Mouse (Mus musculus) myocyte (in vitro differentiated cells): ENCODE results near the gene Utf1. TPM values are rescaled to one million over a fixed set of nuclear protein-coding genes. Genes with fewer than 3 reads are reported as not detected.

Source experiments
- H3K27me3 ChIP-seq: one replicate; pipeline ENCODE4 v1.6.1; 2011; ENCODE audit not compliant: control insufficient read depth, insufficient read depth, insufficient read length
- H3K36me3 ChIP-seq: one replicate; pipeline ENCODE4 v1.6.1; 2011; ENCODE audit not compliant: control insufficient read depth, insufficient read depth
- H3K4me2 ChIP-seq: one replicate; pipeline ENCODE4 v1.6.1; 2011; ENCODE audit warnings: low read depth, control low read depth
- H3K4me3 ChIP-seq: one replicate; pipeline ENCODE4 v1.5.1; 2011; ENCODE audit warnings: mild to moderate bottlenecking, control low read depth, moderate library complexity
- H3K79me2 ChIP-seq: one replicate; pipeline ENCODE4 v1.6.1; 2011; ENCODE audit not compliant: control insufficient read depth, insufficient read depth
- H3ac ChIP-seq: one replicate; pipeline ENCODE4 v1.6.1; 2011; ENCODE audit not compliant: control insufficient read depth, insufficient read length
- CEBPB ChIP-seq: IDR thresholded peaks from 2 replicates; pipeline ENCODE4 v1.6.1; 2011; ENCODE audit warnings: mild to moderate bottlenecking, moderate library complexity; ENCODE audit not compliant: poor library complexity, insufficient read depth, severe bottlenecking
- E2F4 ChIP-seq: IDR thresholded peaks from one replicate; pipeline ENCODE4 v1.6.1; 2011; ENCODE audit warnings: mild to moderate bottlenecking, control low read depth, moderate library complexity; ENCODE audit not compliant: insufficient read depth
- MAX ChIP-seq: IDR thresholded peaks from one replicate; pipeline ENCODE4 v1.6.1; 2011; ENCODE audit warnings: low read depth, mild to moderate bottlenecking, control low read depth
- MYOD1 ChIP-seq, 3 experiments: IDR thresholded peaks; one replicate each; pipeline ENCODE4 v1.6.1; 2011; ENCODE audit warnings: control low read depth in 2 of 3, low read depth in 2 of 3, mild to moderate bottlenecking in 2 of 3, moderate library complexity in 1 of 3; ENCODE audit not compliant: insufficient read length in 2 of 3, control insufficient read depth in 1 of 3
- MYOG ChIP-seq, 3 experiments: IDR thresholded peaks; one replicate each; pipeline ENCODE4 v1.6.1; 2011; ENCODE audit warnings: control low read depth in 2 of 3, low read depth in 2 of 3, mild to moderate bottlenecking in 2 of 3; ENCODE audit not compliant: insufficient read length in 2 of 3, control insufficient read depth in 1 of 3, insufficient read depth in 1 of 3
- POLR2A ChIP-seq: IDR thresholded peaks from one replicate; pipeline ENCODE4 v1.6.1; 2011; ENCODE audit warnings: low read depth, mild to moderate bottlenecking, control low read depth, moderate library complexity; ENCODE audit not compliant: insufficient read length
- POLR2AphosphoS2 ChIP-seq: IDR thresholded peaks from one replicate; pipeline ENCODE4 v1.6.1; 2011; ENCODE audit warnings: low read depth, control low read depth; ENCODE audit not compliant: insufficient read length
- REST ChIP-seq: IDR thresholded peaks from one replicate; pipeline ENCODE4 v1.6.1; 2011; ENCODE audit warnings: mild to moderate bottlenecking, control low read depth, moderate library complexity; ENCODE audit not compliant: insufficient read depth, insufficient read length
- SRF ChIP-seq: IDR thresholded peaks from one replicate; pipeline ENCODE4 v1.6.1; 2011; ENCODE audit warnings: low read depth; ENCODE audit not compliant: control insufficient read depth, insufficient read length
- TCF12 ChIP-seq: IDR thresholded peaks from one replicate; pipeline ENCODE4 v1.6.1; 2011; ENCODE audit warnings: mild to moderate bottlenecking, control low read depth; ENCODE audit not compliant: poor library complexity, insufficient read depth, severe bottlenecking
- TCF3 ChIP-seq: IDR thresholded peaks from one replicate; pipeline ENCODE4 v1.6.1; 2011; ENCODE audit warnings: low read depth, control low read depth; ENCODE audit not compliant: insufficient read length
- USF1 ChIP-seq: IDR thresholded peaks from one replicate; pipeline ENCODE4 v1.6.1; 2011; ENCODE audit warnings: low read depth, mild to moderate bottlenecking, control low read depth, moderate library complexity
- polyA plus RNA-seq: library from polyadenylated mRNA; unstranded; fragments of >200 nt; fragmentation: generic; extraction: Trizol; gene quantifications from one replicate; pipeline ENCODE4 v1.2.1, GENCODE M21; 2012; ENCODE audit warnings: missing spikeins

Utf1 gene
- polyA plus RNA-seq, 1 experiment, result not detected

DNA sequence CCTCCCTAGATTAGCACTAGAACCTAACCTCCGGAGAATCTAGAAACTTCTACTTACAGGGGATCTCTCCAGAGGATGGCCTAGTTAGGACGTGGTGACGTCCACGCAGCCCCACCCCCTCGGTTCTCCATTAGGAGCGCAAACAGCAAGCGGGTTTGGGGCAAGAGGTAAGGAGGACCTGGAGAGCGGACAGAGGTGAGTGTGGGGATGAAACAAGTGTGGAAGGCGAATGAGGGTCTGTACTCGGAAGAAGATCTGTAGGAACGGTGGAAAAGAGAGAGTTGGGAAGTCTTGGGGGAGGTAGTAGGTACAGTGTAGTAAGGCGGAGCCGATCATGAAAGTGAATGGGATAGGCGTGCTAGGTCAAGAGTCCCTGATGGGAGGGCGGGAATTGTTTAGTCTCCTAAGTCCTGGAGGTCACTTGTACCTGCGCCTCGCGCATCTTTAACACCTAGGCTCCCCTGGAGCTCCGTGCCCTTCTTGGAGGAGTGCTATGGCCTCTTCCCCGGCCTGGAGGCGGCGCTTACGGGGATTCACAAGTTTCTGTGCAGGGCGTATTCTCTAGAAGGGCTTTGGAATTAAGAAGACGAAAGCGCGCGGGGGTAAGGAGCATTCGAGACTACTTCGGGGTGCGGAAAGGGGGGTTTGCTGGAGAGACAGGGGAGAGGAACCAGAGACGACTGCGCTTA lies 6.8 kb downstream of the Utf1 start:
- peak overlapping the region; percentile 70 for H3K4me3 ChIP-seq
- no peaks in the 10 kb centered on the region for H3K36me3 ChIP-seq
- H3K4me2 ChIP-seq, result peak overlapping the region; percentile 79
- H3ac ChIP-seq, result no peak overlapping the region
- H3K27me3 ChIP-seq, result no peaks in the 10 kb centered on the region
- TF ChIP-seq E2F4 (no peak), SRF (no peak), MYOG (IDR thresholded peaks at IDR 0.05; ENCODE audit: control insufficient read depth in 1 of 3, insufficient read depth in 1 of 3, insufficient read length in 2 of 3, low read depth in 2 of 3) (no peak), MAX (no peak), MYOD1 (IDR thresholded peaks at IDR 0.05; ENCODE audit: control insufficient read depth in 1 of 3, insufficient read length in 2 of 3, low read depth in 2 of 3) (no peak)
- no peaks in the 10 kb centered on the region for H3K79me2 ChIP-seq

DNA sequence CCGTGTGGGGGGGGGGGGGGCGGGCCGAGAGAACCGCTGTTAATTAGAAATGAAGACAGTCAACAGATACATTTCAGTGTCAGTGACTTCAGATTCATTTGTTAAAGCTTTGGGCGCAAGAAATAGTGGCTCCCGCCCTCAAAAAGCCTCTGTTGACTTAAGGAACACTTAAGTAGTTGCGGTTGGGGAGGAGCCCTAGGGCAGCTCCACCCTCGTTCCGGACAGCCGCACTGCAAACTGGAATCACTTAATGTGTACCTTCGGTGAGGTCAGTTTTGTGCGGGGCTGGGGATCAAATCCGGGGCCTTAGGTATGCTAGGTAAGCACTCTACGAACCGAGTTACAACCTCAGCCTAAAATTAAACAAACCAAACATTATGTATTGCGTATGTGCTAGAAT lies 7.5 kb downstream of the Utf1 start:
- Histone ChIP-seq H3K27me3 (no peaks in the 10 kb centered on the region), H3K4me2 (peak overlapping the region; percentile 79)
- no peak for TF ChIP-seq TCF3
- TF ChIP-seq MYOD1 (IDR thresholded peaks at IDR 0.05; ENCODE audit: control insufficient read depth in 1 of 3, insufficient read length in 2 of 3, low read depth in 2 of 3), result no peak
- no peak for TF ChIP-seq MAX
- TF ChIP-seq USF1, result no peak

DNA sequence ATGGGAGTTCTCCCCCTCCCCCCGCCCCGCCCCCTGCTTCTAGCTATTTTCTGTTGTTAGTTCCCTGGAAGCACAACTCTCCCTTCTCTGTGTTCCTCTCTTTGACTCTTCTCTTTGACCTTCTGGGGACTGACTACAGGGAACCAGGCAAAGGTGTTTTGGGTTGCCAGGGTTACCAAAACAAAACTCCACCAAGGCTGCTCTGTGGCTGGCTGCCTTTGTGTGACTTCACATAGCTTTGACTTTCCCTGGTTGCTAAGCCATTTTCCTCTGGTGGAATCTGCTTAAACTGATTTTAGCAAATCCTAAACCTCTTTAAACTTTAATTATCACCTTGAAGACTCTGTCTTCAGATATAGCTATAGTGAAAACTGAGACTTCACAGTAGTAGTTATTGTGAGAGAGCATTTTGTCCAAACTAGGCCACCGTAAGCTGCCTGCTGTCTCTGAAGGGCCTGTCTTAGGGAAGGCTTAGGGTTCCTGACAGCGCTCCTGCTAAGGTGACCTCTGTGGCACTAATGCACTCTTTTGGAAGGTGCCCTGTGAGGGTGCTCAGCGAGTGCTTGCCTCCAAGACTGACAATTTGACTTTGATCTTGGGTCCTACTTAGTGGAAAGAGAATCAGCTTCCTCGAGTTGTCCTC lies 8.5 kb downstream of the Utf1 start:
- no peak overlapping the region for H3ac ChIP-seq
- H3K4me3 ChIP-seq, result peak overlapping the region; percentile 70
- H3K27me3 ChIP-seq, result no peaks in the 10 kb centered on the region
- H3K79me2 ChIP-seq, result no peaks in the 10 kb centered on the region
- TF ChIP-seq CEBPB, result no peak
- no peak for TF ChIP-seq REST
- no peak for TF ChIP-seq POLR2A
- no peak for TF ChIP-seq MAX
- TF ChIP-seq TCF3, result no peak
- no peak for TF ChIP-seq TCF12
- TF ChIP-seq POLR2AphosphoS2, result no peak
- TF ChIP-seq MYOG (IDR thresholded peaks at IDR 0.05; ENCODE audit: control insufficient read depth in 1 of 3, insufficient read depth in 1 of 3, insufficient read length in 2 of 3, low read depth in 2 of 3), result no peak
- no peak for TF ChIP-seq USF1
- H3K4me2 ChIP-seq, result no peak overlapping the region
- H3K36me3 ChIP-seq, result no peaks in the 10 kb centered on the region

More for the DNA sequence above, 7.5 kb downstream of the Utf1 start:
- H3ac ChIP-seq, result no peak overlapping the region
- H3K79me2 ChIP-seq, result no peaks in the 10 kb centered on the region
- H3K4me3 ChIP-seq, result peak overlapping the region; percentile 70
- no peaks in the 10 kb centered on the region for H3K36me3 ChIP-seq

DNA sequence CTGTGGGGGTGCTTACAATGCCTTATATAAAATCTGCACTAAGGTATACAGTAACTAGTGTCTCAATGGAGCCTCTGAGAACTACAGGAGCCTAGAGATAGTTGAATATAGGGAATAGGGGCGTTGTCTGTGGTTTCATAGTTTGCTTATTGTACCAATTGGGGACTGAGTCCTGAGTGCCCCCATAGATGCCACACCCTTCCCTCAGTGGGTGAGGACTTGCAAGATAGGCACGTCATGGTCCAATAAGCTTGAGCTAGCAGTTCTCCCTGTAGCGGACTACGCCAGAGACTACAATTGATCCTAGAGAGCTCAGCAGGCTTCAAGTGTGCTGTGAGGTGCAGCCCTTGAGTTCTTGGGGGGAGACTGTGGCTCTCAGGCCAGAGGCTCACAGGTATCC lies 11.9 kb downstream of the Utf1 start:
- Histone ChIP-seq H3K79me2 (no peaks in the 10 kb centered on the region), H3K4me3 (no peak overlapping the region), H3K4me2 (no peak overlapping the region), H3K36me3 (no peaks in the 10 kb centered on the region), H3ac (no peak overlapping the region), H3K27me3 (no peaks in the 10 kb centered on the region)
- no peak for TF ChIP-seq REST
- TF ChIP-seq POLR2AphosphoS2, result no peak
- no peak for TF ChIP-seq MYOD1 (IDR thresholded peaks at IDR 0.05; ENCODE audit: control insufficient read depth in 1 of 3, insufficient read length in 2 of 3, low read depth in 2 of 3)
- no peak for TF ChIP-seq USF1
- no peak for TF ChIP-seq POLR2A
- TF ChIP-seq TCF3, result no peak
- no peak for TF ChIP-seq TCF12
- no peak for TF ChIP-seq MYOG (IDR thresholded peaks at IDR 0.05; ENCODE audit: control insufficient read depth in 1 of 3, insufficient read depth in 1 of 3, insufficient read length in 2 of 3, low read depth in 2 of 3)
- TF ChIP-seq MAX, result no peak
- TF ChIP-seq E2F4, result no peak
- no peak for TF ChIP-seq SRF
- TF ChIP-seq CEBPB, result no peak

DNA sequence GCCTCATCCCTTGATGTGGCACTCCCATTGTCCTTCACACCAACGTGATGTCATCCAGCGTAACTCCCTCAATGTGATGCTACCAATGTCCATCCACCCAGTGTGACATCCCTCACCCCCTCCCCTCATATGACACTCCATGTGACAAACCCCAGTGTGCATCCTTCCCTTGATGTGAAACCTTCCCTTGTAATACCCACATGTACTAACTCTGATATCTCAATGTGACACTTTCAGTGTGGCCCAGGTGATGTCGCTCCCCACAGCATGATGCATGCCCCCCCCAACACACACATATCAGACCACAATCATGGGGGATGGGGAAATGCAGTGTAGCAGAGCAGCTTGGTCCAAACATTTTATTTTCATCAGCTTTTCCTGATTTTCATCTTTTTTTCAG lies 13.1 kb downstream of the Utf1 start:
- no peak overlapping the region for H3K4me3 ChIP-seq
- H3ac ChIP-seq, result no peak overlapping the region
- H3K79me2 ChIP-seq, result no peaks in the 10 kb centered on the region
- no peak for TF ChIP-seq TCF12
- TF ChIP-seq E2F4, result no peak
- TF ChIP-seq POLR2AphosphoS2, result no peak
- no peak for TF ChIP-seq POLR2A
- no peak overlapping the region for H3K4me2 ChIP-seq
- no peaks in the 10 kb centered on the region for H3K27me3 ChIP-seq
- H3K36me3 ChIP-seq, result no peaks in the 10 kb centered on the region
